Mouse (Mus musculus) frontal cortex, postnatal 10 days (tissue): Measurements from ENCODE around the gene Vmn2r26.
"Not testable (repeated sequence)": the region's sequence is repeated elsewhere in the genome, so short reads cannot be mapped to it uniquely, and the experiment has no call there.

Experiments used
- DNase-seq, 2 experiments: peaks; one replicate each; pipeline ENCODE4 v3.0.0; 2022; ENCODE audit warnings: low spot score in 2 of 2, mixed read lengths in 1 of 2

The Vmn2r26 gene

GRCm38 (mm10) chr6:124024268-124024667 is at the start of gene Vmn2r26:
Gene Vmn2r26 (plus strand): TSS chr6:124024568.
- not testable (repeated sequence) for DNase-seq

DNA sequence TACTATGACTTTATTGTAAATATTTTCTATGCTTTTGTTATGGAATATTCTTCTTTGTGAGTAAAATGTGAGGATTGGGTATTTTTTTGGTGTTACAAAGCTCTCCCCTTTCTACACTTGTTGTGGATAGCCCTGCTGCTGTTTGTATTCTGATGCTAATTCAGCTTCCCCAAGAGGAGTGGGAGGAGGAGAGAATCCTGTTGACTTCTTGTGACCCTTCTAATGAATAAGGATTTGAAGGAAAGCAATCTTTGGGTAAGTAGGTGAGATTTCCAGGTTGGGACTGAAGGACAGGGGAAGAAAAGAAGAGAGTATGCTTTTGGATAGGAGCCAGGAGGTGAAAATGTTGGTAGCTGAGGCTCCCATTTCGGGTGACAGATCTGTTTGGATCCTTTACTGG is 3.5 kb upstream of the Vmn2r26 start:
- no peak for DNase-seq

DNA sequence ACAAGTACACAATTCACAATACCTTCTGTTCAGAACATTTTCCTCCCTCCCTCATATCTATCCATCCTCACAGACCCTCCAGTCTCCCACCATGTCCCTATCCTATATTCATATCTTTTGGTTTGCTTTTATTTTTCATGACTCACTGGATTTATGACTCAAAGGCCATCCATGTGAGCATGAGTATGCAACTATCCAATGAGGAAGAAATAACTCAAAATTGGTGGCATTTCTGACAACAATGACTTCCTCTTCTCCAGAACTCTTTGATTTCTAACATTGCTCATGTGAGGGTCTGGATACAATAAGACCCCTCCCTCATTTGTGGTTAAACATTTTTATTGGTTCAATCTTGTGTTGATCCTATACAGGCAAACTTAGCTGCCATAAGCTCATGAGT is 24.0 kb downstream of the Vmn2r26 start:
- no peak for DNase-seq

DNA sequence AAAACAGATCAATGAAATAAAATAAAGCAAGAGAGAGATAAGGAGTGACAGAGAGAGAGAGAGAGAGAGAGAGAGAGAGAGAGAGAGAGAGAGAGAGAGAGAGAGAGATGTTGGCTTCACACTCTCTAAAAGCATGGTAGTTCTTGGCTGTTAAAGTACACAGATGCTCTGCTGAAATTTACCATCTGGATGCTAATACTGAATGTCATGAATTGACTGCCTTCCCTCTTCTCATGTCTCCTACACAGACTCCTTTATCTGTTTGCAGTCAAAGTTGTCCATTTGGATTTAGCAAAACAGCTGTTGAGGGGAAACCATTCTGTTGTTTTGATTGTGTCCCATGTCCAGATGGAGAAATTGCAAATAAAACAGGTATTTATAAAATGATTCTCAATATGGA is 29.2 kb downstream of the Vmn2r26 start:
- not testable (repeated sequence) for DNase-seq

GRCm38 (mm10) chr6:124102334-124102733 is 78.0 kb downstream of the Vmn2r26 start:
- DNase-seq, result no peak
